Mouse (Mus musculus) cerebellum, adult 8-10 months (tissue): ENCODE results near the gene Ugt2b37.
"Not testable (repeated sequence)": the region's sequence is repeated elsewhere in the genome, so short reads cannot be mapped to it uniquely, and the experiment has no call there.

Experiments
- DNase-seq: peaks from one replicate; pipeline ENCODE4 v3.0.0; 2022

Ugt2b37 gene

DNA sequence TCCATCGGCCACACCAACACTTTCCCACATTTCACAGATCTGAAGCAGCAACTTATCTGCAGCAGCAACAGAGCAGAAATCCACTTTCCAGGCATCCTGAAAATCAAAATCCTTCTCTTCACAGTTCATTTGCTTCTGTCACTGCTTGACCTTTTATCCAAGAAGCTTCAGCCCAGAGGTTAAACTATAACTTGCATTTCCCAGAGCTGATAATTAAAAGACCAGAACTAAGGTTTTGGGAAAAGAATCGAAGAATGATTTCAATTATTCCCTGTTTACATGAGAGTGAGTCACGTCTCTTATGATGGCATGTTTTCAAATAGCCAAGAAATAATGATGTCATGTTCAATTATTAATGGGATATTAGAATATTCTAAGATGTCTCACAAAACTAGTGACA lies at the start of gene Ugt2b37:
Ugt2b37 (minus strand) TSS at position 129 of the 400 bp plus-strand sequence.
- DNase-seq = not testable (repeated sequence)

DNA sequence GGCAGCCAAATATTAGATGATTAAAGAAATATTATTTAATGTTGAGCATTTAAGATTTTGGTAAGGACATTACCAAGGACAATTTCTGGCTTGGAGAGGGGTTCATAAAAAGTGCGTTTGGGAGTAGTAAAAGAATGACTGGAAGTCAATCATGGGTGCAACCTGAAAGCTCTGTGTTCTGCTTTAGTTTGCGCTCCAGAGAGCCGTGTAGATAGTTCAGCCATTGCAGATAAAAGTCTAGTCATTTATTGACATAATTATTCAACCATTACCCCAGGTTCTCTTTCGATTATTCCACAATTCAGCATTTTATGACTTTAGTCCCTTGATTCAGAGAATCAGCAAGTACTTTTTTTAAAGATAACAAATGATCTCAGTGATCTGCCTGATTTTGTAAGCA lies 31.6 kb upstream of the Ugt2b37 start:
- not testable (repeated sequence) for DNase-seq

- DNase-seq = not testable (repeated sequence)
Measured at GRCm38 (mm10) chr5:87275986-87276385, 21.4 kb upstream of the Ugt2b37 start.

DNA sequence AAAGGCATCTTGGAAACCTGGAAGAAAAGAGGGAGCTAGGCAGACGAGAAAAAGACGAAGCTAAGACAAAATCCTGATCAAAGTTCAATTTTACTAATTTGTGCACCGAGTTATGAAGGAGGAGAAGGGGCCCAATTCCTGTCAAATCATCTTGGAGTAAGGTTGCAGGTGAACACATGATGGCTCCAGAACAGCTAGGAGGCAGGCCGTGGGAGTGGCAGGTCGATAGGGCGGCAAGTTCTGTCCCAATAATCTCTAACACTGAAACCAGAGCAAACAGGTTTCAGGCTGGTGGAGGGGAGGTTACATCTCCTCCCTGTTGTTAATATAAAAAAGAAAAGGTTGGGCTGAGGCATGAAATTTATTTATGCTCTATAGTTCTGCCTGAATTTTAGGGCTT lies 21.0 kb upstream of the Ugt2b37 start:
- DNase-seq = no peak

- DNase-seq = no peak
Measured at GRCm38 (mm10) chr5:87255831-87256230, 1.2 kb upstream of the Ugt2b37 start.

- not testable (repeated sequence) for DNase-seq
Measured at GRCm38 (mm10) chr5:87242140-87242539, 12.5 kb downstream of the Ugt2b37 start.

DNA sequence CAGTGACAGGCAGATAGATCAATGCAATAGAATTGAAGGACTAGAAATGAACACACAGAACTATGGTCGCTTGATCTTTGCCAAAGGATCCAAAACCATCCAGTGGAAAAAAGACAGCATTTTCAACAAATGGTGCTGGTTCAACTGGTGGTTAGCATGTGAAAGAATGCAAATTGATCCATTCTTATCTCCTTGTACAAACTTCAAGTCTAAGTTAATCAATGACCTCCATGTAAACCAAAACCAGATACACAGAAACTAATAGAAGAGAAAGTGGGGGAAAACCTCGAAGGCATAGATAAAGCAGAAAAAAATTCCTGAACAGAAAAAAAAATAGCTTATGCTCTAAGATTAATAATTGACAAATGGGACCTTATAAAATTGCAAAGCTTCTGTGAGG lies 58.2 kb downstream of the Ugt2b37 start:
- DNase-seq = not testable (repeated sequence)
